Mouse (Mus musculus) adrenal gland, adult 8-10 months (tissue): ENCODE data around the gene Urm1. TPM values are rescaled to one million over a fixed set of nuclear protein-coding genes. Genes with fewer than 3 reads are reported as not detected.
"Not testable (repeated sequence)": the region's sequence is repeated elsewhere in the genome, so short reads cannot be mapped to it uniquely, and the experiment has no call there.

Experiments used
- DNase-seq: peaks from one replicate; pipeline ENCODE4 v3.0.0; 2022
- microRNA-seq, 2 experiments: library from miRNA; unstranded; fragments of <30 nt; microRNA quantifications; one replicate each; pipeline ENCODE4 v1.2.0; 2022
- total RNA-seq, 4 experiments: library from RNA; stranded (reverse); gene quantifications; 2 replicates each; pipeline ENCODE4 v1.2.4; 2022

Gene Urm1
- total RNA-seq, 4 experiments from 2014 or later: 46.8 to 58.8 (median 49.5) TPM

GRCm38 (mm10) chr2:29868949-29869645, 49.2 kb downstream of the Urm1 start, which contains the start of gene Cercam:
Gene Cercam, plus strand, starts transcription at chr2:29869164.
- peak; percentile 79 for DNase-seq

- DNase-seq: no peak
Observed at GRCm38 (mm10) chr2:29869646-29870451, 50.0 kb downstream of the Urm1 start.

- no peak for DNase-seq
Observed at GRCm38 (mm10) chr2:29872581-29873295, 52.9 kb downstream of the Urm1 start.

GRCm38 (mm10) chr2:29873801-29874200, 53.9 kb downstream of the Urm1 start:
- DNase-seq: no peak

- no peak for DNase-seq
Observed at GRCm38 (mm10) chr2:29878061-29878460, 58.2 kb downstream of the Urm1 start.

GRCm38 (mm10) chr2:29879191-29879590, 59.3 kb downstream of the Urm1 start:
- DNase-seq: no peak

GRCm38 (mm10) chr2:29879964-29880830, 60.3 kb downstream of the Urm1 start:
- peak; percentile 84 for DNase-seq

GRCm38 (mm10) chr2:29886659-29887292, 66.9 kb downstream of the Urm1 start:
- not testable (repeated sequence) for DNase-seq

GRCm38 (mm10) chr2:29889066-29889944, 69.4 kb downstream of the Urm1 start, which contains the start of gene Odf2:
Gene Odf2, plus strand, starts transcription at chr2:29889221.
- DNase-seq: peak; percentile 100

GRCm38 (mm10) chr2:29889991-29890833, 70.3 kb downstream of the Urm1 start:
- peak; percentile 89 for DNase-seq

- DNase-seq: no peak
Observed at GRCm38 (mm10) chr2:29891773-29892172, 71.9 kb downstream of the Urm1 start.

Small RNA genes within 50 kb of the gene (microRNA-seq; reads per million reads assigned to microRNA genes)
- gene Mir219a-2 (0 reads per million in 2 experiments), gene Mir219b (0 reads per million in 2 experiments)

Other genes starting within 250 kb of the Urm1 start
- 10 to 100 TPM; 48.7 to 53.6 (median 52.8) TPM for gene Rapgef1, start 200.4 kb upstream of the Urm1 start, total RNA-seq
- under 1 TPM in 2 of 4 experiments, not detected in 2; 0.43 to 0.46 TPM for gene Gm13420, start 68.4 kb upstream of the Urm1 start, total RNA-seq
- gene Gm13547, start 60.8 kb upstream of the Urm1 start, total RNA-seq: not detected
- gene Coq4, start 32.6 kb upstream of the Urm1 start, total RNA-seq: 10 to 100 TPM; 18.6 to 25.1 (median 20.7) TPM
- 10 to 100 TPM; 38.8 to 73.6 (median 49.8) TPM for gene Trub2, start 31.6 kb upstream of the Urm1 start, total RNA-seq
- gene Slc27a4, start 17.4 kb upstream of the Urm1 start, total RNA-seq: 10 to 100 TPM; 29.2 to 51.3 (median 39.1) TPM
- 10 to 100 TPM in 3 of 4 experiments, 1 to 10 TPM in 1; 7.6 to 32.8 (median 18.4) TPM for gene Cercam, start 49.1 kb downstream of the Urm1 start, total RNA-seq
- gene Odf2, start 69.1 kb downstream of the Urm1 start, total RNA-seq: 10 to 100 TPM; 31.2 to 80.8 (median 57.9) TPM
- gene Gle1, start 115.4 kb downstream of the Urm1 start, total RNA-seq: 10 to 100 TPM; 34.7 to 56.4 (median 43.6) TPM
- 100 to 1,000 TPM; 163 to 298 (median 244) TPM for gene Sptan1, start 145.5 kb downstream of the Urm1 start, total RNA-seq
- gene Wdr34, start 228.8 kb downstream of the Urm1 start, total RNA-seq: 10 to 100 TPM; 19.5 to 31.7 (median 26.6) TPM
- 100 to 1,000 TPM; 205 to 257 (median 225) TPM for gene Set, start 237.3 kb downstream of the Urm1 start, total RNA-seq